Mouse (Mus musculus) intestine, embryonic 14.5 days (tissue): ENCODE results near the gene Plcb4. TPM values are rescaled to one million over a fixed set of nuclear protein-coding genes. Genes with fewer than 3 reads are reported as not detected.
A peak's percentile ranks its signal among the peaks of the same experiment; 100 is the strongest.

Experiments used
- ATAC-seq: fragments of 200-750 bp; cut with Nextera tagmentation; replicated peaks from 2 replicates; pipeline ENCODE4 v1.8.0; 2017; ENCODE audit warnings: low read depth, moderate number of reproducible peaks, moderate TSS enrichment, moderate library complexity; ENCODE audit not compliant: low FRiP score, low TSS enrichment
- DNase-seq: peaks from one replicate; pipeline ENCODE4 v3.0.0-alpha.2; 2018; ENCODE audit warnings: low spot score
- H3K27ac ChIP-seq: fragments of 300-500 bp; sonication (generic); 2 replicates; pipeline ENCODE4 v1.5.1; 2014; ENCODE audit warnings: low read depth, mild to moderate bottlenecking, control low read depth
- H3K27me3 ChIP-seq: fragments of 300-500 bp; sonication (generic); replicated peaks from 2 replicates; pipeline ENCODE4 v1.6.1; 2014; ENCODE audit warnings: low read length, control low read depth; ENCODE audit not compliant: control insufficient read depth, insufficient read depth
- H3K36me3 ChIP-seq: fragments of 300-500 bp; sonication (generic); 2 replicates; pipeline ENCODE4 v1.6.1; 2014; ENCODE audit warnings: low read length, control low read depth; ENCODE audit not compliant: control insufficient read depth, insufficient read depth
- H3K4me1 ChIP-seq: fragments of 300-500 bp; sonication (generic); replicated peaks from 2 replicates; pipeline ENCODE4 v1.6.1; 2014; ENCODE audit warnings: low read length, control low read depth, mixed read lengths; ENCODE audit not compliant: control insufficient read depth, insufficient read depth
- H3K4me2 ChIP-seq: fragments of 300-500 bp; sonication (generic); 2 replicates; pipeline ENCODE4 v1.6.1; 2014; ENCODE audit warnings: low read length
- H3K4me3 ChIP-seq: fragments of 300-500 bp; sonication (generic); 2 replicates; pipeline ENCODE4 v1.5.1; 2014; ENCODE audit warnings: low read depth, low read length, control low read depth, mixed read lengths
- H3K9ac ChIP-seq: fragments of 300-500 bp; sonication (generic); 2 replicates; pipeline ENCODE4 v1.6.1; 2014; ENCODE audit warnings: mild to moderate bottlenecking, low read length
- H3K9me3 ChIP-seq: fragments of 300-500 bp; sonication (generic); 2 replicates; pipeline ENCODE4 v1.6.1; 2016; ENCODE audit warnings: low read length, control low read depth; ENCODE audit not compliant: control insufficient read depth
- WGBS: fragments of 180-500 bp; shearing (Covaris S2); extraction: QIAGEN DNeasy Blood & Tissue Kit; methylation state at CpG from one replicate; pipeline ENCODE4 v1.1.7; 2014; 5-methylcytosine and 5-hydroxymethylcytosine counted together
- polyA plus RNA-seq: library from polyadenylated mRNA; unstranded; fragments of >200 nt; fragmentation: Nextera tagmentation; extraction: Ambion mirVana; gene quantifications from 2 replicates; pipeline ENCODE4 v1.2.1, GENCODE M21; 2014

The Plcb4 gene
- polyA plus RNA-seq = 16.8 and 19.4 TPM in 2 replicates

GRCm38 (mm10) chr2:135658486-135659390 lies at the start of gene Plcb4:
Gene Plcb4, plus strand, starts transcription at chr2:135659011.
- Histone ChIP-seq H3K9me3 (no peaks in the 10 kb centered on the region), H3K27ac (peak within 1 kb of the TSS; percentile 91), H3K4me2 (peak within 1 kb of the TSS; percentile 78), H3K4me1 (0 out of 2 replicates have a peak, but pooled peaks cover 2% of the 10 kb centered on the region), H3K27me3 (no peaks in the 10 kb centered on the region), H3K4me3 (peak within 1 kb of the TSS; percentile 66), H3K36me3 (no peaks in the 10 kb centered on the region), H3K9ac (peak within 1 kb of the TSS; percentile 90)
- under 1% methylated on average over 59 of the region's 71 CpGs for WGBS
- peak; percentile 89 for DNase-seq
- peak; percentile 91 for ATAC-seq

DNA sequence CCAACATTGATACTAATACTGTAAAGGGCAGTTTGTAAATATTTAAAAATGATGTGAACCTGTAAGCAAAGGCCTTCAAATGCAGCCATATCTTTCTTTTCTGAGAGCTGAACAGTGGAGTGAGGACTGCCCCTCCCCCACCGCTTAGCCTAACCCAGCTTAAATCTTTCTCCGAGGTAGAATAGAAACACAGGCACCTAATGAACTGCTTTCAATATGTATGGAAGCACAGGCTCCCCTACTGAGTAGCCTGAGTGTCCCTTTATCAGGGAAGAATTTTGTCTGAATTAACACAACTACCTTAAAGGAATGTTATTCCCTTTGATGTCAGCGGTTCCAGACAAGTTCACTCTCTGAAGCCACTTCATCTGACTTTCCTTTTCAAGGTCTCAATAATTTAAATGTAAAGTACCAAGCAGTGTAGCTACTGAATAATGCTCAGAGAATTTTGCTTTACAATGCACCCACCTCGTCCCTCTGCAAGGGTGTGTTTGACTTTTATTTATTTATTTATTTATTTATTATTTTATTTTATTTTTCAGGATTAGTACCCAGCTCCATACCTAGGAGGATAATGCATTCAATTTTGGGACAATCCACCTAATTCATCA lies 44.1 kb upstream of the Plcb4 start:
- no peak for DNase-seq
- WGBS = 33% methylated on average over 4 of the region's 4 CpGs

DNA sequence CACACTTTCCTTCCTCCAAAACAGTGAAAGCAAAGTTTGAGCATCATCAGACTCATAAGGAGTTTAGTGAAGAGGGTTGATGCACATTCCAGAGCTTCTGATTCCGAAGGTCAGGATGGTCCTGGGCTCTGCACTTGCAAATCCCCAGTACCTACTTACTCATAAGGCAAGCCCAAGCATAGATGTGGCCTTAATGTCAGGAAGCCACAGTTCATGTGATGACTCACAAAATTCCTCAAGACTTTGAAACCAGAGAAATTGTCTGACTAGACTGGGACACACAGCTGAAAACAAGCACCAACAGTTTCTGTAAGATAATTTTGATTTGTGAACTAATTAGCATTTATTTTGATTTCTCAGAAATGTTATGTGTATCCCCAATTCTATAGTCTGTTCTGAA lies 42.7 kb upstream of the Plcb4 start:
- DNase-seq (no peak), ATAC-seq (no peak)
- Histone ChIP-seq H3K27ac (no peak overlapping the region), H3K9me3 (no peaks in the 10 kb centered on the region), H3K27me3 (no peaks in the 10 kb centered on the region), H3K9ac (no peak overlapping the region), H3K36me3 (no peaks in the 10 kb centered on the region), H3K4me2 (no peak overlapping the region), H3K4me3 (no peak overlapping the region), H3K4me1 (no peaks in the 10 kb centered on the region)
- WGBS = 81% methylated on average over 1 of the region's 1 CpGs

More for the DNA sequence above, 44.1 kb upstream of the Plcb4 start:
- Histone ChIP-seq H3K4me1 (no peaks in the 10 kb centered on the region), H3K9ac (no peak overlapping the region), H3K9me3 (no peaks in the 10 kb centered on the region), H3K4me3 (no peak overlapping the region), H3K27ac (no peak overlapping the region), H3K36me3 (no peaks in the 10 kb centered on the region), H3K4me2 (no peak overlapping the region), H3K27me3 (no peaks in the 10 kb centered on the region)
- no peak for ATAC-seq

DNA sequence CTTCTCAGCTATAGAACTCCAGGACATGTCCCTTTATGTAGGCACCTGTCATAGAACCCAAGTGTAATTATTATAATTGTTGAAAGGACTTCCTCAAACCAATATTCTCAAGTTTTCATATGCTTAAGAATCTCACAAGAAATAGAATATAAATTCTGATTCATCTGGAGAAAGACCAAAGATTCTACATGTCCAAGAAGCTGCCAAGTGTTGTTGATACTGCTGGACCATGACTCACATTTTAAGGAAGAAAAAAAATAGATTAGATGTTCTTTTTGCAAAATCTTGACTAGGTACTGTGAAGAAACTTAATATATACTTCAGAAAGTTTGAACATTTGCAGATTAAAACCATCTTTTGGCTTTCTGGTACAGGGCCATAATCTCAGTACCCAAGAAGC lies 40.3 kb upstream of the Plcb4 start:
- Histone ChIP-seq H3K4me2 (no peak overlapping the region), H3K9ac (no peak overlapping the region), H3K4me1 (no peaks in the 10 kb centered on the region), H3K4me3 (no peak overlapping the region), H3K27ac (no peak overlapping the region), H3K9me3 (no peaks in the 10 kb centered on the region), H3K27me3 (no peaks in the 10 kb centered on the region), H3K36me3 (no peaks in the 10 kb centered on the region)
- DNase-seq = no peak
- ATAC-seq = no peak

- ATAC-seq (no peak), DNase-seq (no peak)
- no peaks in the 10 kb centered on the region for H3K4me1 ChIP-seq
- no peaks in the 10 kb centered on the region for H3K27me3 ChIP-seq
- no peak overlapping the region for H3K9ac ChIP-seq
- no peaks in the 10 kb centered on the region for H3K9me3 ChIP-seq
- WGBS = 47% methylated on average over 2 of the region's 2 CpGs
- no peak overlapping the region for H3K27ac ChIP-seq
- no peak overlapping the region for H3K4me2 ChIP-seq
- no peaks in the 10 kb centered on the region for H3K36me3 ChIP-seq
- H3K4me3 ChIP-seq = no peak overlapping the region
Measured at GRCm38 (mm10) chr2:135619956-135620355, 38.9 kb upstream of the Plcb4 start.

- H3K9ac ChIP-seq = no peak overlapping the region
- no peak overlapping the region for H3K4me3 ChIP-seq
- no peak overlapping the region for H3K4me2 ChIP-seq
- H3K9me3 ChIP-seq = no peaks in the 10 kb centered on the region
- ATAC-seq (no peak), DNase-seq (no peak)
- H3K27me3 ChIP-seq = no peaks in the 10 kb centered on the region
- H3K4me1 ChIP-seq = no peaks in the 10 kb centered on the region
- no peak overlapping the region for H3K27ac ChIP-seq
- 82% methylated on average over 2 of the region's 2 CpGs for WGBS
- H3K36me3 ChIP-seq = no peaks in the 10 kb centered on the region
Measured at GRCm38 (mm10) chr2:135627821-135628220, 31.0 kb upstream of the Plcb4 start.

GRCm38 (mm10) chr2:135637227-135637626 lies 21.6 kb upstream of the Plcb4 start:
- Histone ChIP-seq H3K4me3 (no peak overlapping the region), H3K27ac (no peak overlapping the region), H3K27me3 (no peaks in the 10 kb centered on the region), H3K4me2 (no peak overlapping the region), H3K4me1 (no peaks in the 10 kb centered on the region), H3K9ac (no peak overlapping the region), H3K36me3 (no peaks in the 10 kb centered on the region), H3K9me3 (no peaks in the 10 kb centered on the region)
- no peak for DNase-seq
- 79% methylated on average over 2 of the region's 2 CpGs for WGBS
- ATAC-seq = no peak

- no peaks in the 10 kb centered on the region for H3K4me1 ChIP-seq
- H3K27ac ChIP-seq = no peak overlapping the region
- no peak overlapping the region for H3K9ac ChIP-seq
- H3K4me2 ChIP-seq = no peak overlapping the region
- 72% methylated on average over 1 of the region's 1 CpGs for WGBS
- H3K27me3 ChIP-seq = no peaks in the 10 kb centered on the region
- H3K36me3 ChIP-seq = no peaks in the 10 kb centered on the region
- H3K9me3 ChIP-seq = 0 out of 2 replicates have a peak, but pooled peaks cover 6% of the 10 kb centered on the region
- H3K4me3 ChIP-seq = no peak overlapping the region
- DNase-seq (no peak), ATAC-seq (no peak)
Measured at GRCm38 (mm10) chr2:135641002-135641401, 17.8 kb upstream of the Plcb4 start.
